In the genomic region with DNA sequence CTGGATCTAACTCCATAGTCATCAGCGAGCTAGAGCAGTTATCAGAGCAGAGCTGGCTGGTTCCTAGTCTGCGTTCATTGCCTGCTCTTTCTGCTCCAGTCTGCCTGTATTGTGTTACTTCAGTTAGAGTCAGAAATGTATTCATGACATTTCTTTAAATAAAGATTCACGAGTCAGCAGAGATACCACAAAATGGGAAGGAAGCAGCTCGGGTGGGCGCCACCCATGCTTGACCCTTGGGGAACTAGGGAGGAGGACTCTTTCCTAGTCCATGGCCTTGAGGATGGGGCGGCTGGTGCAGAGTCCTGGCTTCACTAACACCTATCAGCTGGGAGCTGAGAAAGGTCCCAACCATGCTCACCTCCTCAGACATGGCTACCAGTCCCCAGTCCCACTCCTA, we compare ENCODE assay signal across 28 mouse cellular contexts. TPM values are rescaled to one million over a fixed set of nuclear protein-coding genes. Genes with fewer than 3 reads are reported as not detected.
DNase-seq lines count a peak whose midpoint lies in the region; ATAC-seq and TF ChIP-seq lines count a peak whose summit lies in the region.
"Had no signal": no experiment of that assay in that cellular context is flagged by ENCODE, and none has a peak within 500 bp of the region (broad histone marks: within the 10 kb centered on the region; RNA-seq: fewer than 3 reads in every experiment).

No protein-coding gene starts in this region.

- H3K27me3 ChIP-seq in heart, embryonic 11.5 days (ENCODE audit: control insufficient read depth, insufficient read depth, low read length): no peaks in the 10 kb centered on the region
- no peaks in the 10 kb centered on the region for H3K27me3 ChIP-seq in midbrain, embryonic 10.5 days (ENCODE audit: low read depth, poor library complexity, severe bottlenecking)
- H3K27me3 ChIP-seq: CH12.LX; embryonic facial prominence, embryonic 13.5 days; forebrain, embryonic 12.5 days; forebrain, embryonic 15.5 days; hindbrain, embryonic 12.5 days; hindbrain, embryonic 15.5 days; Patski had no signal

- H3K27ac ChIP-seq in heart, embryonic 11.5 days (ENCODE audit: low read depth, low read length): no peak overlapping the region
- peak overlapping the region; percentile 54 for H3K27ac ChIP-seq in bone marrow macrophage, adult 2 months (ENCODE audit: insufficient read depth, low read depth, low read length)
- no peak overlapping the region for H3K27ac ChIP-seq in midbrain, embryonic 10.5 days (replicated peaks)
- H3K27ac ChIP-seq: embryonic facial prominence, embryonic 10.5 days; embryonic facial prominence, embryonic 13.5 days; forebrain, embryonic 12.5 days; forebrain, embryonic 15.5 days; heart, embryonic 10.5 days; hindbrain, embryonic 12.5 days; hindbrain, embryonic 15.5 days had no signal

- no peak for TF ChIP-seq CTCF in bone marrow macrophage, adult 2 months (IDR thresholded peaks at IDR 0.05; ENCODE audit: low read depth, low read length)

- no peak for ATAC-seq in heart, embryonic 11.5 days (replicated peaks; ENCODE audit: insufficient number of reproducible peaks, low FRiP score, low TSS enrichment)
- ATAC-seq in megakaryocyte, adult 5-6 weeks (ENCODE audit: poor library complexity, severe bottlenecking): peak; percentile 41
- no peak for ATAC-seq in megakaryocyte-erythroid progenitor cell, adult 5-6 weeks (replicated peaks; ENCODE audit: low FRiP score, low TSS enrichment, poor library complexity, severe bottlenecking)
- ATAC-seq: forebrain, embryonic 15.5 days; intestine, postnatal 0 days; Patski had no signal

- H3K9me3 ChIP-seq in heart, embryonic 11.5 days (replicated peaks; ENCODE audit: control insufficient read depth, low read length): no peaks in the 10 kb centered on the region; the same call in 1 of the 2 replicates
- no peaks in the 10 kb centered on the region for H3K9me3 ChIP-seq in midbrain, embryonic 10.5 days (replicated peaks)
- H3K9me3 ChIP-seq: embryonic facial prominence, embryonic 10.5 days; embryonic facial prominence, embryonic 13.5 days; forebrain, embryonic 12.5 days; forebrain, embryonic 15.5 days; G1E; heart, embryonic 10.5 days; hindbrain, embryonic 12.5 days; hindbrain, embryonic 15.5 days had no signal

- WGBS in heart, embryonic 11.5 days (ENCODE audit: insufficient replicate concordance): 78% methylated on average over 6 of the region's 6 CpGs
- 79% methylated on average over 6 of the region's 6 CpGs for WGBS in midbrain, embryonic 10.5 days

- no peak overlapping the region for H3K4me3 ChIP-seq in heart, embryonic 11.5 days (ENCODE audit: low read depth, low read length)
- no peak overlapping the region for H3K4me3 ChIP-seq in bone marrow macrophage, adult 2 months (ENCODE audit: insufficient read depth, low read length)
- H3K4me3 ChIP-seq in midbrain, embryonic 10.5 days: no peak overlapping the region
- H3K4me3 ChIP-seq: embryonic facial prominence, embryonic 10.5 days; embryonic facial prominence, embryonic 13.5 days; erythroblast, embryonic 14.5 days; forebrain, embryonic 12.5 days; forebrain, embryonic 15.5 days; heart, embryonic 10.5 days; hindbrain, embryonic 12.5 days; hindbrain, embryonic 15.5 days had no signal

- TF ChIP-seq POLR2A in bone marrow macrophage, adult 2 months (IDR thresholded peaks at IDR 0.05; ENCODE audit: borderline replicate concordance, low read depth, low read length): no peak

- no peaks in the 10 kb centered on the region for H3K4me1 ChIP-seq in heart, embryonic 11.5 days (ENCODE audit: control insufficient read depth, insufficient read depth, low read length)
- peaks cover 15% of the 10 kb centered on the region for H3K4me1 ChIP-seq in bone marrow macrophage, adult 2 months (ENCODE audit: control insufficient read depth, insufficient read depth, low read length)
- no peaks in the 10 kb centered on the region for H3K4me1 ChIP-seq in midbrain, embryonic 10.5 days
- H3K4me1 ChIP-seq: embryonic facial prominence, embryonic 10.5 days; embryonic facial prominence, embryonic 13.5 days; forebrain, embryonic 12.5 days; forebrain, embryonic 15.5 days; hindbrain, embryonic 12.5 days; hindbrain, embryonic 15.5 days had no signal

- no peak overlapping the region for H3K4me2 ChIP-seq in heart, embryonic 11.5 days
- H3K4me2 ChIP-seq: embryonic facial prominence, embryonic 13.5 days; forebrain, embryonic 12.5 days; forebrain, embryonic 15.5 days; hindbrain, embryonic 12.5 days; hindbrain, embryonic 15.5 days had no signal

- DNase-seq in heart, adult 18-20 months: peak; percentile 12 to 36
- DNase-seq in midbrain, embryonic 10.5 days (ENCODE audit: low spot score): no peak
- DNase-seq: adrenal gland, postnatal 10 days; adrenal gland, postnatal 36 days; B cell, adult 2 months; cerebellum, adult 11 months; cerebellum, adult 2 months; cerebellum, adult 9-11 months; cerebellum, postnatal 25 days; gastrocnemius, postnatal 25 days had no signal

- H3K9ac ChIP-seq in heart, embryonic 11.5 days (ENCODE audit: low read depth, low read length): no peak overlapping the region
- H3K9ac ChIP-seq: embryonic facial prominence, embryonic 13.5 days; forebrain, embryonic 12.5 days; forebrain, embryonic 15.5 days; hindbrain, embryonic 12.5 days; hindbrain, embryonic 15.5 days had no signal

- no peaks in the 10 kb centered on the region for H3K36me3 ChIP-seq in heart, embryonic 11.5 days (ENCODE audit: control insufficient read depth, insufficient read depth, low read length)
- H3K36me3 ChIP-seq in midbrain, embryonic 10.5 days: no peaks in the 10 kb centered on the region
- H3K36me3 ChIP-seq: embryonic facial prominence, embryonic 10.5 days; embryonic facial prominence, embryonic 13.5 days; forebrain, embryonic 12.5 days; forebrain, embryonic 15.5 days; G1E; heart, embryonic 10.5 days; hindbrain, embryonic 12.5 days; hindbrain, embryonic 15.5 days had no signal

RNA-seq across cellular contexts. Expression of a gene that starts 13.6 kb away (rescaled TPM):
- 1 to 10 TPM; 1.8 to 1.9 TPM for total RNA-seq in heart, adult 18-20 months (2021)
- 0.31 and 0.48 TPM in 2 replicates for polyA plus RNA-seq in heart, embryonic 11.5 days (2014; fragmentation: Nextera tagmentation; extraction: Ambion mirVana)
- not detected in 2 replicates for polyA plus RNA-seq in bone marrow macrophage, adult 2 months (2012; ENCODE audit: insufficient read depth, insufficient read length, missing spikeins)
- 0.11 TPM in 1 of 2 replicates, not detected in the other for total RNA-seq in megakaryocyte, adult 5-6 weeks (2015)
- 0.11 and 0.69 TPM in 2 replicates for total RNA-seq in megakaryocyte, adult 5-6 weeks (2017)
- total RNA-seq in megakaryocyte-erythroid progenitor cell, adult 5-6 weeks (2014; fragmentation: Nextera tagmentation): not detected in 2 replicates
- total RNA-seq in megakaryocyte-erythroid progenitor cell, adult 5-6 weeks (2017): 0.09 TPM in 1 of 2 replicates, not detected in the other
- polyA plus RNA-seq in midbrain, embryonic 10.5 days (2016; fragmentation: Nextera tagmentation; extraction: Ambion mirVana): 0.30 and 0.59 TPM in 2 replicates
- total RNA-seq: adrenal gland, adult 18-20 months; hematopoietic stem cell, adult 5-6 weeks had no signal
- polyA plus RNA-seq: erythroblast, embryonic 14.5 days; G1E had no signal
